Mouse (Mus musculus): ENCODE results near the gene Slc17a9. TPM values are rescaled to one million over a fixed set of nuclear protein-coding genes. Genes with fewer than 3 reads are reported as not detected.

The Slc17a9 gene
- polyA plus RNA-seq, 1 experiment from 2014 or later: 0.62 TPM

DNA sequence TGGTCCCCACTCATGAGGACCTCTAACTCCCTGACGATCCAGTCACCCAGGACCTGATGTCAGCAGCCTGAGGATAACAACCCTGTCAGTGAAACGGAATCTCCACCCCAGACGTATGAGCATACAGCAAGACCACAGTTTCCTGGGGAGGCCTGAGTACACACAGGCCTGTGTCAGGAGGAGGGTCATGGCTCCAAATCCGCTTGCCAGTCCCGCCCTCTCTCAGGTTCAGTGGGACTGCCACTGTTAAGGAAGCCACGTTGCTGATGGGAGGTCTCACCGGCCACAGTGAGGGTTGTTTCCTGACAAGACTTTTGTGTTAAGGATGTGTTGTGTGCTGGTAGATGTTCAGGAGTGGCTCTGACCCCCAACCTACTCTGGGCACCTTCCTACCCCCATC is 16.4 kb downstream of the Slc17a9 start:
- no peak overlapping the region for H3K4me3 ChIP-seq
- no peak for ATAC-seq (ENCODE audit: low FRiP score, low read depth)
- 70% methylated on average over 7 of the region's 7 CpGs for WGBS

DNA sequence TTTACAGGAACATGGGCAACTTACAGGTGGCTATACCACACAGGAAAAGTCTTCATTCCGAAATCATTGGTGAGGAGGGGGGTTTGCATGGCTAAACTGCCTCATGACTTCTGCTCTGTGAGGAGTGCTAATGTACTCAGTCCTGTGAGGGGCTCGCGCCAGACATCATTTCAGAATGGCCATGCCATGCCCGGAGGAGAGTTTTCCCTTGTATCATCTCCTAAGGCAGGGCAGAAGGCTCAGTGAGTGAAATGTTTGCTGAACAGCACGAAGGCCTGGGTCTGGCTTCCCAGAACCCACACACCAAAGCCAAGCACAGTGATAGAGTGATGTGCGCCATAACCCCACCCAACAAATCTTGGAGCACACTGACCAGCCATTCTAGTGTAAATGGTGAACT is 17.8 kb downstream of the Slc17a9 start:
- Histone ChIP-seq H3K9ac (no peak overlapping the region), H3K4me2 (replicated peaks) (no peak overlapping the region), H3K9me3 (no peaks in the 10 kb centered on the region), H3K27ac (no peak overlapping the region), H3K27me3 (peaks cover 4% of the 10 kb centered on the region; the same call in 1 of the 2 replicates), H3K4me1 (no peaks in the 10 kb centered on the region), H3K36me3 (no peaks in the 10 kb centered on the region), H3K4me3 (no peak overlapping the region)
- ATAC-seq (ENCODE audit: low FRiP score, low read depth): no peak
- 85% methylated on average over 6 of the region's 6 CpGs for WGBS

More for the DNA sequence above, 16.4 kb downstream of the Slc17a9 start:
- Histone ChIP-seq H3K9ac (no peak overlapping the region), H3K4me1 (no peaks in the 10 kb centered on the region), H3K27ac (no peak overlapping the region), H3K36me3 (no peaks in the 10 kb centered on the region), H3K4me2 (replicated peaks) (no peak overlapping the region), H3K9me3 (no peaks in the 10 kb centered on the region), H3K27me3 (peaks cover 4% of the 10 kb centered on the region; the same call in 1 of the 2 replicates)

DNA sequence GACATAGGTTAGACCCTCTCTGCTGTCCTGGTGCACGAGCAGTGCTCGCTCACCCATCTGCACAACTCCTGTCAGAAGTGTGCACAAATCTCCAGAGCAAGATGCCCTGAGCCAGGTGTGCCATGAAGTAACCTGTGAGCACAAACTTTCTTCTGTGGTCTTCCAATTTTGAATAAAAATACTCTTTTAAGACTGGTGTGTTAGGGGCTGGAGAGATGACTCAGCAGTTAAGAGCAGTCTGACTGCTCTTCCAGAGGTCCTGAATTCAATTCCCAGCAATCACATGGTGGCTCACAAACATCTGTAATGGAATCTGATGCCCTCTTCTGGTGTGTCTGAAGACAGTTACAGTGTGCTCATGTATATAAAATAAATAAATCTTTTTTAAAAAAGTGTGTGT is 18.3 kb downstream of the Slc17a9 start:
- Histone ChIP-seq H3K9ac (no peak overlapping the region), H3K27me3 (peaks cover 4% of the 10 kb centered on the region; the same call in 1 of the 2 replicates), H3K4me2 (replicated peaks) (no peak overlapping the region), H3K4me1 (no peaks in the 10 kb centered on the region), H3K36me3 (no peaks in the 10 kb centered on the region), H3K4me3 (no peak overlapping the region), H3K9me3 (no peaks in the 10 kb centered on the region), H3K27ac (no peak overlapping the region)
- 84% methylated on average over 2 of the region's 2 CpGs for WGBS
- no peak for ATAC-seq (ENCODE audit: low FRiP score, low read depth)

DNA sequence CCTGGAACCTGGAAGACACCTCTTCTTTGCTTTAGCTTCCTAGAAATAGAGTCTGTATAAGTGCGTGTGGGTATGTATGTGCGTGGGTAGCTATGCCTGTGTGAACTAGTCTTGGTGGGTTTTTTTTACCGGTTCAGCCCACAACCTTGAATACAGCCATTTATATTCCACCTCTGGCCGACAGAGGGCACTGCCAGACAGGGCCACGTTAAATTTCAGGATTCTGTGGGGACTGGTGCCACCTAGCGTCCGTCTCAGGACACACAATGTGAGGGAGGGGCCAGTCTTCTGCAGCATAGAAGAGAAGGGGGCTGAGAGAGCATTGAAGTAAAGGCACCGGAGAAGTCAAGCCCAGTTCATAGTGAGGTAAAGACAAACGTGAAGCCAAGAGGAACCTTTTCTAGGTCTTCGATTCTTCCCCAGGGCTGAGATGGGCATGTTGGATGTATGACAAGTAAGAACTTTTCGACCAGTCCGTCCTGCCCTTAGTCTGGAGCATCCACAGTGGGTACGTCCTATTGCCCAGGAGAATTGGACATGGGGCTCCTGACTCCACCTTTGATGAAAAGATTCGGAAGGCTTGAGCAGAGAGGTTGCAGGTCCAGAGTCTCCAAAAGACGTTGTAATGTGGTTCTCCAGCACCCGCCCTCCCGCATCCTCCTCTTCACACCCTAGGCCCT is 20.3 kb downstream of the Slc17a9 start:
- H3K4me1 ChIP-seq: no peaks in the 10 kb centered on the region
- no peak overlapping the region for H3K9ac ChIP-seq
- no peak overlapping the region for H3K4me3 ChIP-seq
- peak; percentile 66; the same call in 1 of the 2 replicates for ATAC-seq (ENCODE audit: low FRiP score, low read depth)
- WGBS: 32% methylated on average over 17 of the region's 17 CpGs
- H3K27me3 ChIP-seq: peaks cover 3% of the 10 kb centered on the region; the same call in 1 of the 2 replicates
- no peak overlapping the region for H3K27ac ChIP-seq
- H3K36me3 ChIP-seq: no peaks in the 10 kb centered on the region
- no peak overlapping the region for H3K4me2 ChIP-seq (replicated peaks)
- H3K9me3 ChIP-seq: no peaks in the 10 kb centered on the region

DNA sequence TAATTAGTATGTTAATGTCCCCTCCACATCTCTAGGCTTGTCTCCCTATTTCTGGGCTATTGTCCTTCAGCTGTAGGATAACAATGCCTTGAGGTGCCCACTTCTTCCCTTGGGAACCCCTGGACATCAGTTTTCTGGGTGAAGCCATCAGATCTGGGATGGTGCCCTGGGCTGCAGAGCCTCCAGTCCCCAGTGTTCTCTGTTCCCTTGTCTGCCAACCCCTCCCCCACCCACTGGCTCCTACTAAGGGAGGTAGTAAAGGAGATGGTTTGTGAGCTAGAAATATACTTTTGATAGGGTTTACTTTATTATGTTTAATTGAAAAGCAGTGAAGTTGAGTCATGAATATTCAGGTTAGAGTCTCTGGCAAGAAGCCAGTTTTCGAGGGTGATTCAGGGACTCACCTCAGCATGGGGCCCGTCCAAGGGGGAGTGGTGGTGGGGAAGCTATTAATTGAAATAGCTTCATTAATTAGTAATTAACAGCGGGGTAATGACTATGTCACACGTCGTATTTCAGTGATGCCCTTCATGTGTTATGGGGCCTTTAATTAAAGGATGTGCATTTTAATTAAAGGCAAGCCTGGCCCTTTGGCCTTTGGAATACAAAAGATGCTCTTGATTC is 21.6 kb downstream of the Slc17a9 start:
- no peak for ATAC-seq (ENCODE audit: low FRiP score, low read depth)
- Histone ChIP-seq H3K4me3 (no peak overlapping the region), H3K9me3 (no peaks in the 10 kb centered on the region), H3K27me3 (peaks cover 3% of the 10 kb centered on the region; the same call in 1 of the 2 replicates), H3K27ac (no peak overlapping the region), H3K36me3 (no peaks in the 10 kb centered on the region), H3K4me2 (replicated peaks) (no peak overlapping the region), H3K4me1 (no peaks in the 10 kb centered on the region), H3K9ac (no peak overlapping the region)
- WGBS: 31% methylated on average over 5 of the region's 5 CpGs

DNA sequence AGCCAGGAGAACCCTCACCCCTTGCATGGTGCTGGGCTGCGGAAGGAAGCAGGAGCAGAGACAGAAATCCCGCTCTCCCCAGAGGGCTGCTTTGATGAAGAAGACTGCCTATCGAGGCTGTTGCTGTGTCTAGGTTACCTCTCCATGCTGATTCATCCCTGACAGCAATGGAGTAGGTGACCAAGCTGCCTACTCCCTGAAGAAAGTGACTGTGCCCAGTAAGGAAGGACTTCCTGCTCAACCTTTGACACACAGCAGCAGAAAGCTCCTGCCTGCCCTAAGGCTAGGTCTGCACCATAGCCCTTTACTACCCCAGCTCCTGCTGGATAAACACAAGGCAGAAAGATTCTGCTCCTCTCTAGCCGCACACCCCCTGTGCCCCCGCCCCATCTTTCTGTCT is 23.8 kb downstream of the Slc17a9 start:
- 60% methylated on average over 5 of the region's 5 CpGs for WGBS
- no peak overlapping the region for H3K4me2 ChIP-seq (replicated peaks)
- no peaks in the 10 kb centered on the region for H3K36me3 ChIP-seq
- H3K27ac ChIP-seq: no peak overlapping the region
- no peaks in the 10 kb centered on the region for H3K4me1 ChIP-seq
- H3K27me3 ChIP-seq: peaks cover 6% of the 10 kb centered on the region; the same call in 1 of the 2 replicates
- no peak overlapping the region for H3K9ac ChIP-seq
- H3K9me3 ChIP-seq: no peaks in the 10 kb centered on the region
- ATAC-seq (ENCODE audit: low FRiP score, low read depth): no peak
- no peak overlapping the region for H3K4me3 ChIP-seq

DNA sequence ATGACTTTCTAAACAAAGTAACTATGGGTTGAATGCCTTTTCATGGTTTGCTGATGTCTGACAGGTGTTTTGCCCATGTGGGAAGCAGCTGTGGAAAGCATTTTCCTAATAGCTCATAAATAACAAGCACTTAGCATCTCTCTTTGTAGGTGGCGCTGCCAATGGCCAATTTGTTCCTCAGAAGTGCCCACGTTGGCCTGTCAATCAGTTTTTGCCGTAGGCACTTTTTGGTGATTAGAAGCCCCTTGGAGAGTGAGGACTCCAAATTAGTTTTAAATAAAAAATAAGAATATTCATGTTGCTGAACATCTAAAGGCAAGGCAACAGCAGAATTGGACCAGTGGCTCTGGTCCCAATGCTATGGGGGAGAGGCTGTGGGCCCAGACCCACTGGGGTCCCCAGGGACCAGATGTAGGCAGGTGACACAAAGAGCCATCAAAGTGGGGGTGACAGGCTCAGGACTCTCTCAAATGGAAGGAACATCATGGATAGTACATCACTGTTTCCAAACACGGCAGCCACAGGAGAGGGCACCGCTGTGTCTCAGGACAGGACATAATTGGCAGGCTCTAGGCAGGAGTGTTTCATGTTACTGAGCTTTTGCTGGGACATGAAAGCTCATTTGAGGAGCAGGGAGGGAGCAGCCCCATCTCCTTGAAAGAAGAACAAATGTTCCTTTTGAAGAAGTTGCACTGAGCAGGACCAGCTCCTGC is 30.1 kb downstream of the Slc17a9 start:
- Histone ChIP-seq H3K9ac (no peak overlapping the region), H3K4me3 (no peak overlapping the region), H3K9me3 (no peaks in the 10 kb centered on the region), H3K4me1 (no peaks in the 10 kb centered on the region), H3K27me3 (peaks cover 23% of the 10 kb centered on the region), H3K36me3 (no peaks in the 10 kb centered on the region), H3K4me2 (replicated peaks) (no peak overlapping the region), H3K27ac (no peak overlapping the region)
- 60% methylated on average over 5 of the region's 5 CpGs for WGBS
- no peak for ATAC-seq (ENCODE audit: low FRiP score, low read depth)

DNA sequence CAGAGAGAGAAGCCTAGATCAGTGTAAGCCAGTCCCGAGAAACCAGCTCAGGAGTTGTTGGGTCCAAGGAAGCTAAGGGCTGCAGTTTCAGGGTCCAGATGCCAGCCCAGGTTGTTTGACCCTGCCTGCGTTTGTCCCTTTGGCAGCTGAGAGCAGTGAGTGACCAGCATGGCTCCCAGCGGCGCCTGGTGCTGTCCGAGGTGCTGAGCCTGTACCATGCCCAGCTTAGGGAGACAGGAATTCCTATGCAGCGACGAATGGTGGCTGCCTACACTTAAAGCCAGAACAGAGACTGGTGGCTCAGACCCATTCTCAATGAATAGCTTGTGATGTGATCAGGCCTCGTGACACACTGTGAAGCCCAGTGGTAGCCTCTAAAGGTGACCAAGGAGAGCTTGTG is 30.8 kb downstream of the Slc17a9 start:
- no peak overlapping the region for H3K9ac ChIP-seq
- 1% methylated on average over 8 of the region's 8 CpGs for WGBS
- no peaks in the 10 kb centered on the region for H3K36me3 ChIP-seq
- no peak overlapping the region for H3K27ac ChIP-seq
- H3K4me3 ChIP-seq: no peak overlapping the region
- H3K4me1 ChIP-seq: no peaks in the 10 kb centered on the region
- H3K27me3 ChIP-seq: peaks cover 23% of the 10 kb centered on the region
- H3K4me2 ChIP-seq (replicated peaks): no peak overlapping the region
- ATAC-seq (ENCODE audit: low FRiP score, low read depth): no peak
- no peaks in the 10 kb centered on the region for H3K9me3 ChIP-seq

DNA sequence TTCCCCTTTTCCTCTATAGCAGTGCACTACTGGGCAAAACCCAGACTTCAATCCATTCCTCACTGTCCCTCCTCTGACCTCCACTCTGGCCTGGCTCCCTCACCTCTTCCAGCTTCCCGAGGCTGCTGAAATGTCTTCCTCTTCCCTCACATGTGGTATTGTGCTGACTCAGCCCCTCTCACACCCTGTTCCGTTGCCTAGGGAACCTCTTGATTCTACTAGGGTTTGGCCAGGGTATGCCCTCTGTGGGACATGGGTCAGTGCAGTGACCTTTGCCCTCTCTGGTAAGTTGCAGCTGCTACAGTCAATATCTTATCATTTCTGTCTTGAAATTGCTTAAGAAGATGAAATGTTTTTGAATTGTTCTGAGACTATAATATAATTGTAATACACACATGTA is 31.7 kb downstream of the Slc17a9 start:
- Histone ChIP-seq H3K4me1 (no peaks in the 10 kb centered on the region), H3K4me3 (no peak overlapping the region), H3K9ac (no peak overlapping the region), H3K9me3 (no peaks in the 10 kb centered on the region), H3K36me3 (no peaks in the 10 kb centered on the region), H3K27ac (no peak overlapping the region), H3K4me2 (replicated peaks) (no peak overlapping the region), H3K27me3 (peaks cover 26% of the 10 kb centered on the region)
- no peak for ATAC-seq (ENCODE audit: low FRiP score, low read depth)
- 36% methylated on average over 2 of the region's 2 CpGs for WGBS

DNA sequence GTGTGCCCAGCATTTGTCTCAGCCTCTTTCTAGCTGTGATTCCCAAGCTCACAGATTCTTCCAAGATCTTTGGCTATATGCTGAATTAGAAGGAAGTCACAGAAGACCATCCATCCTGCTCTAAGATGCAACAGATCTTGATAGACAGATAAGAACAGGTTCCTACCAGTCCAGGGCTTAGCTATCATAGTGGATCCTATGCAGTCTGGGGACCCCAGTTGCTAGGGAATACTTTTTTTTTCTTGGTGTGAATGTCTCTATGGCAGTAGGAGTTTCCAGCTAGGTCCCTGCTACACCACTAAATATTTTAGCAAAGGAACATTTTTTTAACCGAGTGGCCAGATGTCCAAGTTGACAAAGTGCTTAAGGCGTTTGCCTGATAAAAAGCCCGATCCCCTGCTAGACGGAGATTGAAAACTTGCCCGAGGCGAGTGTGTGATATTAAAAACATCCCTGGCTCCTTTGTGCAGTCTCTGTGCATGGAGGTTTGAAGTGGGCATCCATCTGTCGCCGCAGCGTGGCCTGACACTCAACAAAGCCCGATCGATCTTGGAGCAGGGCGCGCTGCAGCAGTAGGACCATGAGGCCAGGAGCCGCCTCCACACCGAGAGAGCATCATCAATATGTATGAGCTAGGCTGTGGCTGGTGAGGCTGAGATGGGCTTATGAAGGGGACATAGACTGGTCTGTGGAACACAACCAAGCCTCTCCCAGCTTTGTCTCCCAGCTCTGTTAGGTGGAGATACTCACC is 33.6 kb downstream of the Slc17a9 start:
- H3K4me3 ChIP-seq: no peak overlapping the region
- WGBS: 55% methylated on average over 15 of the region's 15 CpGs
- ATAC-seq (ENCODE audit: low FRiP score, low read depth): no peak
- H3K4me1 ChIP-seq: no peaks in the 10 kb centered on the region
- H3K9me3 ChIP-seq: no peaks in the 10 kb centered on the region
- no peak overlapping the region for H3K27ac ChIP-seq
- no peak overlapping the region for H3K4me2 ChIP-seq (replicated peaks)
- no peak overlapping the region for H3K9ac ChIP-seq
- H3K27me3 ChIP-seq: peaks cover 23% of the 10 kb centered on the region
- H3K36me3 ChIP-seq: no peaks in the 10 kb centered on the region

DNA sequence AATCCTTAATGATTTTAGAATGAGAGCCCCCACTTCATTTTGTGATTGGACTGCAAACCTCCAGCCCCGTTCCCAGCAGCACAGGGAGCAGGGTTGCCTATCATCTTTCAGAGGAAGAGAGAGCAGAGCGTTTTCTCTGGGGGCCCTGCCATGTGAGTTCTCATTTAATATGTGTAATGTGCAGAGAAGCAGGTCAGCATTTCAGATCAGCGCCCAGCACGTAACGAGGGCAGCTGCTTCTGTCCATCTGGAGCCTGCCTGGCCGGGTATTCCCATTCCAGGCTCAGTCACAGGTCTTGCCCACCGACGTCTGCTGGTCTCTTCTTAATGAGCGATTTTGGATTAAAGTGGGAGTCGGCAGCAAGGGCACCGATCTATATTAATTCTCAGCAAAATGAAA is 39.9 kb downstream of the Slc17a9 start:
- ATAC-seq (ENCODE audit: low FRiP score, low read depth): no peak
- Histone ChIP-seq H3K27ac (no peak overlapping the region), H3K9me3 (no peaks in the 10 kb centered on the region), H3K4me2 (replicated peaks) (no peak overlapping the region), H3K9ac (no peak overlapping the region), H3K27me3 (peaks cover 16% of the 10 kb centered on the region), H3K36me3 (no peaks in the 10 kb centered on the region), H3K4me3 (no peak overlapping the region), H3K4me1 (no peaks in the 10 kb centered on the region)
- 59% methylated on average over 11 of the region's 11 CpGs for WGBS

DNA sequence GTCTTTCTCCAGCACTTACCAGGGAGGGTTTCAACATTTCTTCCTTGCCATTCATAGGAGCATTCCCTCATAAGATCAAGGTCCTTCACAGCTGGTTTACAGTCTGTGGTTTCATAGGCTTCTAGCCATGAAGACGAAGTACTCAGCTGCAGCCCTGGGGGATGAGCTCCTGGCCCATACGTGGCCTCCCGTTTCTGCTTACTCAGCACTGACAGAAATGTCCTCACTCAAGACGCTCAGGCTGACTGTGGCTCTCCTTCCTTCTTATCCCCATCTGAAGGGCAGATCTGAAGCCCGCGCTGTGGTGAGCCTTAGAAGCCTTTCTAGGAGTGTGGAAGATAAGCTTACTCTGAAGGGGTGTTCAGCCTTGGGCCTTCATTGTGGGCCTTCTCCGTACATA is 40.6 kb downstream of the Slc17a9 start:
- Histone ChIP-seq H3K36me3 (no peaks in the 10 kb centered on the region), H3K9ac (no peak overlapping the region), H3K27me3 (peaks cover 23% of the 10 kb centered on the region), H3K4me3 (no peak overlapping the region), H3K9me3 (no peaks in the 10 kb centered on the region), H3K4me2 (replicated peaks) (no peak overlapping the region), H3K27ac (no peak overlapping the region), H3K4me1 (no peaks in the 10 kb centered on the region)
- no peak for ATAC-seq (ENCODE audit: low FRiP score, low read depth)
- 77% methylated on average over 7 of the region's 7 CpGs for WGBS

Data from limb, embryonic 13.5 days (tissue).